20 mouse cellular contexts compared by ENCODE assay signal in genomic region chr5:140733336-140733735, GRCm38 (mm10). TPM values are rescaled to one million over a fixed set of nuclear protein-coding genes. Genes with fewer than 3 reads are reported as not detected.
A peak's percentile ranks its signal among the peaks of the same experiment; 100 is the strongest.
DNase-seq lines count a peak whose midpoint lies in the region; ATAC-seq and TF ChIP-seq lines count a peak whose summit lies in the region.
"Had no signal": no experiment of that assay in that cellular context is flagged by ENCODE, and none has a peak within 500 bp of the region (broad histone marks: within the 10 kb centered on the region; RNA-seq: fewer than 3 reads in every experiment).

No protein-coding gene starts in this region.

- H3K4me3 ChIP-seq in liver, adult 2 months (ENCODE audit: insufficient read depth, low read depth, low read length): no peak overlapping the region
- no peak overlapping the region for H3K4me3 ChIP-seq in liver, embryonic 12.5 days
- H3K4me3 ChIP-seq in bone marrow, adult 2 months (replicated peaks; ENCODE audit: control insufficient read depth, low read depth, low read length): no peak overlapping the region
- H3K4me3 ChIP-seq: heart, embryonic 10.5 days; kidney, embryonic 15.5 days; limb, embryonic 15.5 days; stomach, embryonic 15.5 days had no signal

- H3K27me3 ChIP-seq in liver, adult 2 months (ENCODE audit: control insufficient read depth, insufficient read depth, low read length): peaks cover 9% of the 10 kb centered on the region; the same call in 1 of the 2 replicates
- peaks cover 50% of the 10 kb centered on the region for H3K27me3 ChIP-seq in liver, embryonic 12.5 days (replicated peaks)

- no peak for TF ChIP-seq CTCF in liver, adult 2 months (IDR thresholded peaks at IDR 0.05; ENCODE audit: low read depth, low read length)
- no peak for TF ChIP-seq CTCF in bone marrow, adult 2 months (IDR thresholded peaks at IDR 0.05; ENCODE audit: control insufficient read depth, insufficient read depth, low read length)

- DNase-seq in liver, adult 2 months (ENCODE audit: extremely low read depth, low read depth, low spot score): peak; percentile 23
- DNase-seq in A20 (ENCODE audit: low read depth, low spot score): peak; percentile 61
- no peak for DNase-seq in ovary, adult 18-20 months (ENCODE audit: low spot score)
- no peak for DNase-seq in gastrocnemius, postnatal 4 days (ENCODE audit: low spot score in 2 of 2)
- DNase-seq: cerebellum, adult 11-12 months; cerebellum, postnatal 36 days; forebrain, postnatal 0 days; gastrocnemius, postnatal 10 days; heart, postnatal 36 days; right cerebral cortex, postnatal 14 days had no signal

- H3K36me3 ChIP-seq in liver, adult 2 months (ENCODE audit: control insufficient read depth, insufficient read depth, low read length): no peaks in the 10 kb centered on the region
- no peaks in the 10 kb centered on the region for H3K36me3 ChIP-seq in liver, embryonic 12.5 days
- H3K36me3 ChIP-seq: heart, embryonic 10.5 days; kidney, embryonic 15.5 days; limb, embryonic 15.5 days; stomach, embryonic 15.5 days had no signal

- ATAC-seq in liver, embryonic 12.5 days: no peak
- peak; percentile 65 for ATAC-seq in megakaryocyte progenitor cell, adult 5-6 weeks (replicated peaks; ENCODE audit: poor library complexity)
- ATAC-seq in frontal cortex, adult (ENCODE audit: low TSS enrichment): no peak
- ATAC-seq: forebrain, postnatal 0 days; inflammation-experienced regulatory T-cells, adult 6 months; Patski had no signal

- H3K4me1 ChIP-seq in liver, adult 2 months (ENCODE audit: control insufficient read depth, insufficient read depth, low read length): no peaks in the 10 kb centered on the region
- H3K4me1 ChIP-seq in liver, embryonic 12.5 days: peaks cover 12% of the 10 kb centered on the region
- H3K4me1 ChIP-seq in bone marrow, adult 2 months (ENCODE audit: control insufficient read depth, insufficient read depth, low read length): peaks cover 16% of the 10 kb centered on the region

- no peak overlapping the region for H3K9ac ChIP-seq in liver, adult 2 months (ENCODE audit: low read depth, low read length)
- no peak overlapping the region for H3K9ac ChIP-seq in liver, embryonic 12.5 days
- H3K9ac ChIP-seq: forebrain, postnatal 0 days; kidney, embryonic 15.5 days; limb, embryonic 15.5 days; stomach, embryonic 15.5 days had no signal

- H3K9me3 ChIP-seq in liver, embryonic 12.5 days (replicated peaks): no peaks in the 10 kb centered on the region
- H3K9me3 ChIP-seq: heart, embryonic 10.5 days; kidney, embryonic 15.5 days; limb, embryonic 15.5 days; stomach, embryonic 15.5 days had no signal

- no peak for TF ChIP-seq POLR2A in liver, adult 2 months (IDR thresholded peaks at IDR 0.05; ENCODE audit: extremely low read depth, insufficient read depth, low read length)
- no peak for TF ChIP-seq POLR2A in bone marrow, adult 2 months (IDR thresholded peaks at IDR 0.05; ENCODE audit: borderline replicate concordance, control insufficient read depth, low read depth, low read length)

- 66% methylated on average over 3 of the region's 3 CpGs for WGBS in liver, adult 2 months
- 37% methylated on average over 3 of the region's 3 CpGs for WGBS in liver, embryonic 12.5 days (ENCODE audit: insufficient replicate concordance)
- WGBS in bone marrow, adult 2 months: 5% methylated on average over 3 of the region's 3 CpGs

- no peaks in the 10 kb centered on the region for H3K79me2 ChIP-seq in liver, adult 2 months (ENCODE audit: control insufficient read depth, insufficient read depth, low read length)

- no peak overlapping the region for H3K27ac ChIP-seq in liver, adult 2 months (replicated peaks; ENCODE audit: insufficient read depth, low read depth, low read length)
- no peak overlapping the region for H3K27ac ChIP-seq in liver, embryonic 12.5 days
- H3K27ac ChIP-seq in bone marrow, adult 2 months (ENCODE audit: control insufficient read depth, insufficient read depth, low read depth, low read length, poor library complexity): peak overlapping the region; percentile 68; the same call in 1 of the 2 replicates
- H3K27ac ChIP-seq: heart, embryonic 10.5 days; kidney, embryonic 15.5 days; limb, embryonic 15.5 days; stomach, embryonic 15.5 days had no signal

- H3K4me2 ChIP-seq in liver, embryonic 12.5 days: no peak overlapping the region
- H3K4me2 ChIP-seq: kidney, embryonic 15.5 days; limb, embryonic 15.5 days; stomach, embryonic 15.5 days had no signal

RNA-seq across cellular contexts. Expression of gene Amz1, which starts 9.4 kb away (rescaled TPM):
- 0.46 and 0.54 TPM in 2 replicates for total RNA-seq in liver, adult 2 months (2014; rRNA removed)
- 0.15 and 0.93 TPM in 2 replicates for polyA plus RNA-seq in liver, adult 2 months (2012; rRNA removed)
- polyA plus RNA-seq in liver, embryonic 12.5 days (2016; fragmentation: Nextera tagmentation; extraction: Ambion mirVana): 0.99 and 1.2 TPM in 2 replicates
- polyA plus RNA-seq in bone marrow, adult 2 months (2011; ENCODE audit: insufficient read depth, insufficient read length, low replicate concordance, missing spikeins): 2.7 and 3.5 TPM in 2 replicates
- total RNA-seq in megakaryocyte progenitor cell, adult 5-6 weeks (2015): 0.20 and 0.30 TPM in 2 replicates
- total RNA-seq in megakaryocyte progenitor cell, adult 5-6 weeks (2017): 0.41 and 1.9 TPM in 2 replicates
- under 1 TPM; 0.39 to 0.62 TPM for total RNA-seq in gastrocnemius, postnatal 4 days (2021)

RNA-seq across cellular contexts. Expression of gene Brat1, which starts 28.5 kb away (rescaled TPM):
- 5.5 and 6.1 TPM in 2 replicates for total RNA-seq in liver, adult 2 months (2014; rRNA removed)
- 13.3 and 14.4 TPM in 2 replicates for polyA plus RNA-seq in liver, adult 2 months (2012; rRNA removed)
- 10.6 and 12.2 TPM in 2 replicates for polyA plus RNA-seq in liver, embryonic 12.5 days (2016; fragmentation: Nextera tagmentation; extraction: Ambion mirVana)
- polyA plus RNA-seq in bone marrow, adult 2 months (2011; ENCODE audit: insufficient read depth, insufficient read length, low replicate concordance, missing spikeins): 4.6 and 8.5 TPM in 2 replicates
- 6.2 and 6.4 TPM in 2 replicates for total RNA-seq in megakaryocyte progenitor cell, adult 5-6 weeks (2015)
- 11.1 and 12.2 TPM in 2 replicates for total RNA-seq in megakaryocyte progenitor cell, adult 5-6 weeks (2017)
- 10 to 100 TPM; 13.9 to 14.2 TPM for total RNA-seq in gastrocnemius, postnatal 4 days (2021)

RNA-seq across cellular contexts. Expression of gene Iqce, which starts 31.2 kb away (rescaled TPM):
- total RNA-seq in liver, adult 2 months (2014; rRNA removed): 2.3 and 2.4 TPM in 2 replicates
- polyA plus RNA-seq in liver, adult 2 months (2012; rRNA removed): 3.8 and 5.5 TPM in 2 replicates
- 7.0 and 7.9 TPM in 2 replicates for polyA plus RNA-seq in liver, embryonic 12.5 days (2016; fragmentation: Nextera tagmentation; extraction: Ambion mirVana)
- polyA plus RNA-seq in bone marrow, adult 2 months (2011; ENCODE audit: insufficient read depth, insufficient read length, low replicate concordance, missing spikeins): 3.6 and 11.0 TPM in 2 replicates
- 9.8 and 12.7 TPM in 2 replicates for total RNA-seq in megakaryocyte progenitor cell, adult 5-6 weeks (2015)
- 9.2 and 9.8 TPM in 2 replicates for total RNA-seq in megakaryocyte progenitor cell, adult 5-6 weeks (2017)
- total RNA-seq in gastrocnemius, postnatal 4 days (2021): 10 to 100 TPM; 14.5 to 15.0 TPM

Comparison
In these comparisons a context has a peak if more than half of its experiments do, and no peak if none do; other contexts are left out.
1. DNase-seq: peak in liver, adult 2 months (single experiment) and A20 (single experiment); none in ovary, adult 18-20 months (single experiment) and gastrocnemius, postnatal 4 days (0 of 2).